16 mouse cellular contexts compared by ENCODE assay signal in genomic region chr7:78813791-78814190, GRCm38 (mm10). TPM values are rescaled to one million over a fixed set of nuclear protein-coding genes. Genes with fewer than 3 reads are reported as not detected.
A peak's percentile ranks its signal among the peaks of the same experiment; 100 is the strongest.
DNase-seq lines count a peak whose midpoint lies in the region; ATAC-seq lines count a peak whose summit lies in the region.
"Had no signal": no experiment of that assay in that cellular context is flagged by ENCODE, and none has a peak within 500 bp of the region (broad histone marks: within the 10 kb centered on the region; RNA-seq: fewer than 3 reads in every experiment).

No protein-coding gene starts in this region.

- H3K36me3 ChIP-seq in forebrain, embryonic 14.5 days (ENCODE audit: control insufficient read depth, insufficient read depth, low read length): no peaks in the 10 kb centered on the region
- H3K36me3 ChIP-seq in forebrain, embryonic 16.5 days (ENCODE audit: control insufficient read depth, insufficient read depth): no peaks in the 10 kb centered on the region
- no peaks in the 10 kb centered on the region for H3K36me3 ChIP-seq in midbrain, embryonic 13.5 days
- H3K36me3 ChIP-seq in midbrain, embryonic 15.5 days (replicated peaks): no peaks in the 10 kb centered on the region
- H3K36me3 ChIP-seq: heart, embryonic 13.5 days; liver, embryonic 12.5 days; neural tube, embryonic 15.5 days had no signal

- no peak overlapping the region for H3K4me2 ChIP-seq in forebrain, embryonic 14.5 days (ENCODE audit: low read length)
- H3K4me2 ChIP-seq in forebrain, embryonic 16.5 days (ENCODE audit: low read length): no peak overlapping the region
- no peak overlapping the region for H3K4me2 ChIP-seq in midbrain, embryonic 13.5 days (replicated peaks)
- H3K4me2 ChIP-seq in midbrain, embryonic 15.5 days: no peak overlapping the region
- H3K4me2 ChIP-seq: heart, embryonic 13.5 days; liver, embryonic 12.5 days; neural tube, embryonic 15.5 days had no signal

- H3K9ac ChIP-seq in forebrain, embryonic 14.5 days (ENCODE audit: low read length): no peak overlapping the region
- H3K9ac ChIP-seq in forebrain, embryonic 16.5 days (replicated peaks; ENCODE audit: low read depth, low read length): no peak overlapping the region
- no peak overlapping the region for H3K9ac ChIP-seq in midbrain, embryonic 13.5 days (replicated peaks)
- H3K9ac ChIP-seq in midbrain, embryonic 15.5 days: no peak overlapping the region
- H3K9ac ChIP-seq: heart, embryonic 13.5 days; liver, embryonic 12.5 days; neural tube, embryonic 15.5 days had no signal

- intact Hi-C loops in gastrocnemius, postnatal 14 days (cut with DNase I; ENCODE audit: low total_unique reads): no loop called here

- DNase-seq in forebrain, embryonic 14.5 days (ENCODE audit: low spot score): peak; percentile 46
- DNase-seq in cerebellum, adult 18-20 months: peak; percentile 46 to 48
- DNase-seq in kidney, adult 8-10 months: peak; percentile 42 to 48
- no peak for DNase-seq in gastrocnemius, postnatal 14 days
- DNase-seq in spleen, adult 18-20 months: no peak
- DNase-seq: B cell, adult 2 months; gastrocnemius, postnatal 25 days; lung, postnatal 10 days; midbrain, embryonic 14.5 days; right cerebral cortex, postnatal 25 days had no signal

- ATAC-seq in forebrain, embryonic 14.5 days: no peak
- ATAC-seq in forebrain, embryonic 16.5 days: no peak
- ATAC-seq in midbrain, embryonic 13.5 days: no peak
- no peak for ATAC-seq in midbrain, embryonic 15.5 days (replicated peaks)
- ATAC-seq: liver, embryonic 12.5 days had no signal

- 0 out of 2 replicates have a peak, but pooled peaks cover 2% of the 10 kb centered on the region for H3K4me1 ChIP-seq in forebrain, embryonic 14.5 days (ENCODE audit: control insufficient read depth, insufficient read depth, low read length)
- peaks cover 7% of the 10 kb centered on the region; the same call in 1 of the 2 replicates for H3K4me1 ChIP-seq in forebrain, embryonic 16.5 days (replicated peaks; ENCODE audit: control insufficient read depth, insufficient read depth, low read length)
- peaks cover 12% of the 10 kb centered on the region for H3K4me1 ChIP-seq in midbrain, embryonic 13.5 days (replicated peaks)
- peaks cover 7% of the 10 kb centered on the region; the same call in 1 of the 2 replicates for H3K4me1 ChIP-seq in midbrain, embryonic 15.5 days

- H3K27ac ChIP-seq in forebrain, embryonic 14.5 days (ENCODE audit: low read depth, low read length): no peak overlapping the region
- no peak overlapping the region for H3K27ac ChIP-seq in forebrain, embryonic 16.5 days (ENCODE audit: low read length)
- peak overlapping the region; percentile 22; the same call in 1 of the 2 replicates for H3K27ac ChIP-seq in midbrain, embryonic 13.5 days
- no peak overlapping the region for H3K27ac ChIP-seq in midbrain, embryonic 15.5 days
- H3K27ac ChIP-seq: heart, embryonic 13.5 days; liver, embryonic 12.5 days; neural tube, embryonic 15.5 days had no signal

- H3K27me3 ChIP-seq in forebrain, embryonic 14.5 days (replicated peaks; ENCODE audit: control insufficient read depth, insufficient read depth, low read length): no peaks in the 10 kb centered on the region
- no peaks in the 10 kb centered on the region for H3K27me3 ChIP-seq in forebrain, embryonic 16.5 days (replicated peaks; ENCODE audit: control insufficient read depth, insufficient read depth, low read length)
- no peaks in the 10 kb centered on the region for H3K27me3 ChIP-seq in midbrain, embryonic 13.5 days
- H3K27me3 ChIP-seq in midbrain, embryonic 15.5 days (replicated peaks): no peaks in the 10 kb centered on the region
- H3K27me3 ChIP-seq: heart, embryonic 13.5 days; liver, embryonic 12.5 days; neural tube, embryonic 15.5 days had no signal

- no peak overlapping the region for H3K4me3 ChIP-seq in forebrain, embryonic 14.5 days (ENCODE audit: low read depth, low read length)
- no peak overlapping the region for H3K4me3 ChIP-seq in forebrain, embryonic 16.5 days (replicated peaks; ENCODE audit: low read length)
- H3K4me3 ChIP-seq in midbrain, embryonic 13.5 days (replicated peaks): no peak overlapping the region
- H3K4me3 ChIP-seq in midbrain, embryonic 15.5 days: no peak overlapping the region
- H3K4me3 ChIP-seq: heart, embryonic 13.5 days; liver, embryonic 12.5 days; neural tube, embryonic 15.5 days had no signal

- 83% methylated on average over 6 of the region's 6 CpGs for WGBS in forebrain, embryonic 14.5 days
- 80% methylated on average over 6 of the region's 6 CpGs for WGBS in forebrain, embryonic 16.5 days
- WGBS in midbrain, embryonic 13.5 days: 89% methylated on average over 6 of the region's 6 CpGs
- 91% methylated on average over 6 of the region's 6 CpGs for WGBS in midbrain, embryonic 15.5 days

- no peaks in the 10 kb centered on the region for H3K9me3 ChIP-seq in forebrain, embryonic 14.5 days (replicated peaks; ENCODE audit: control insufficient read depth, low read length)
- no peaks in the 10 kb centered on the region for H3K9me3 ChIP-seq in forebrain, embryonic 16.5 days (ENCODE audit: control insufficient read depth, low read length)
- H3K9me3 ChIP-seq in midbrain, embryonic 13.5 days: no peaks in the 10 kb centered on the region
- no peaks in the 10 kb centered on the region for H3K9me3 ChIP-seq in midbrain, embryonic 15.5 days
- H3K9me3 ChIP-seq: heart, embryonic 13.5 days; liver, embryonic 12.5 days; neural tube, embryonic 15.5 days had no signal

RNA-seq across cellular contexts. Expression of gene Mrpl46, which starts 30.5 kb away (rescaled TPM):
- 65.2 and 71.4 TPM in 2 replicates for polyA plus RNA-seq in forebrain, embryonic 14.5 days (2014; fragmentation: Nextera tagmentation; extraction: Ambion mirVana)
- polyA plus RNA-seq in forebrain, embryonic 16.5 days (2015; fragmentation: Nextera tagmentation; extraction: Ambion mirVana): 51.9 and 52.9 TPM in 2 replicates
- polyA plus RNA-seq in midbrain, embryonic 13.5 days (2015; fragmentation: Nextera tagmentation; extraction: Ambion mirVana): 58.6 and 64.2 TPM in 2 replicates
- polyA plus RNA-seq in midbrain, embryonic 15.5 days (2015; fragmentation: Nextera tagmentation; extraction: Ambion mirVana): 49.8 and 56.3 TPM in 2 replicates
- 10 to 100 TPM; 30.2 to 36.2 TPM for total RNA-seq in gastrocnemius, postnatal 14 days (2021)

RNA-seq across cellular contexts. Expression of gene Mrps11, which starts 30.9 kb away (rescaled TPM):
- polyA plus RNA-seq in forebrain, embryonic 14.5 days (2014; fragmentation: Nextera tagmentation; extraction: Ambion mirVana): 75.4 and 88.2 TPM in 2 replicates
- 72.7 and 73.7 TPM in 2 replicates for polyA plus RNA-seq in forebrain, embryonic 16.5 days (2015; fragmentation: Nextera tagmentation; extraction: Ambion mirVana)
- 73.1 and 79.1 TPM in 2 replicates for polyA plus RNA-seq in midbrain, embryonic 13.5 days (2015; fragmentation: Nextera tagmentation; extraction: Ambion mirVana)
- polyA plus RNA-seq in midbrain, embryonic 15.5 days (2015; fragmentation: Nextera tagmentation; extraction: Ambion mirVana): 64.6 and 70.1 TPM in 2 replicates
- 10 to 100 TPM; 25.7 to 26.9 TPM for total RNA-seq in gastrocnemius, postnatal 14 days (2021)

RNA-seq across cellular contexts. Expression of gene Det1, which starts 33.3 kb away (rescaled TPM):
- polyA plus RNA-seq in forebrain, embryonic 14.5 days (2014; fragmentation: Nextera tagmentation; extraction: Ambion mirVana): 18.7 and 20.5 TPM in 2 replicates
- 16.3 and 17.5 TPM in 2 replicates for polyA plus RNA-seq in forebrain, embryonic 16.5 days (2015; fragmentation: Nextera tagmentation; extraction: Ambion mirVana)
- polyA plus RNA-seq in midbrain, embryonic 13.5 days (2015; fragmentation: Nextera tagmentation; extraction: Ambion mirVana): 17.7 and 18.1 TPM in 2 replicates
- 14.3 and 15.9 TPM in 2 replicates for polyA plus RNA-seq in midbrain, embryonic 15.5 days (2015; fragmentation: Nextera tagmentation; extraction: Ambion mirVana)
- 1 to 10 TPM; 8.5 to 9.2 TPM for total RNA-seq in gastrocnemius, postnatal 14 days (2021)

Comparison
In these comparisons a context has a peak if more than half of its experiments do, and no peak if none do; other contexts are left out.
1. DNase-seq: peak in forebrain, embryonic 14.5 days (single experiment), cerebellum, adult 18-20 months (2 of 2) and kidney, adult 8-10 months (2 of 2); none in gastrocnemius, postnatal 14 days (single experiment) and spleen, adult 18-20 months (0 of 2).